Mouse (Mus musculus): ENCODE measurements around the gene Col8a2. TPM values are rescaled to one million over a fixed set of nuclear protein-coding genes. Genes with fewer than 3 reads are reported as not detected.

Col8a2 gene
- total and polyA plus RNA-seq, 3 experiments: not detected

- Histone ChIP-seq H3K36me3 (replicated peaks in 1 of 2; ENCODE audit: control insufficient read depth in 1 of 2, insufficient read depth in 1 of 2, low read length in 1 of 2) (peaks cover 0 to 9% of the 10 kb centered on the region in 2 experiments), H3K27me3 (replicated peaks) (no peaks in the 10 kb centered on the region), H3K27ac (ENCODE audit: insufficient read depth, low read depth) (no peak overlapping the region), H3K9me3 (replicated peaks; ENCODE audit: low read length) (no peaks in the 10 kb centered on the region), H3K4me1 (ENCODE audit: control insufficient read depth in 1 of 2, insufficient read depth in 2 of 2) (peaks cover 0 to 15% of the 10 kb centered on the region in 2 experiments; a peak in 3 of 4 replicates), H3K79me2 (replicated peaks; ENCODE audit: control insufficient read depth, extremely low read depth, insufficient read depth, poor library complexity, severe bottlenecking) (peaks cover 2% of the 10 kb centered on the region; the same call in 1 of the 2 replicates), H3K4me3 (replicated peaks in 1 of 3; ENCODE audit: low read depth in 2 of 3, low read length in 2 of 3, poor library complexity in 1 of 3) (no peak overlapping the region), H3K9ac (ENCODE audit: insufficient read depth, low read depth) (no peak overlapping the region), H3K4me2 (ENCODE audit: insufficient read depth, low read depth, poor library complexity, severe bottlenecking) (no peak overlapping the region)
- in situ Hi-C loops (cut with MboI; ENCODE audit: low pct_ligation_motif_present, low pct_unique_long_range_greater_than_20kb, low sequenced_read_pairs): loop anchor here (5.0 kb wide), 1 partner anchor 216 kb away; no protein-coding TSS in a partner anchor
- no peak for DNase-seq (ENCODE audit: extremely low read depth)
- dilution Hi-C loops (cut with MboI; ENCODE audit: extremely low pct_ligation_motif_present, extremely low pct_unique_long_range_greater_than_20kb, low sequenced_read_pairs): no loop called here
- TF ChIP-seq GABPA (IDR thresholded peaks at IDR 0.05; ENCODE audit: insufficient replicate concordance, low read depth, low read length) (no peak), MXI1 (IDR thresholded peaks at IDR 0.05; ENCODE audit: low read depth, low read length) (no peak), NELFE (IDR thresholded peaks at IDR 0.05; ENCODE audit: low read depth, low read length) (no peak), MEF2A (IDR thresholded peaks at IDR 0.05; ENCODE audit: borderline replicate concordance, low read depth, low read length) (no peak), USF2 (conservative IDR thresholded peaks at IDR 0.05; ENCODE audit: low read depth, low read length) (no peak), UBTF (IDR thresholded peaks at IDR 0.05; ENCODE audit: low read depth, low read length) (no peak), ZNF384 (IDR thresholded peaks at IDR 0.05; ENCODE audit: low read depth, low read length) (no peak), KAT2A (IDR thresholded peaks at IDR 0.05; ENCODE audit: insufficient replicate concordance, low read length) (no peak), EP300 (IDR thresholded peaks at IDR 0.05; ENCODE audit: low read length) (no peak), JUN (IDR thresholded peaks at IDR 0.05; ENCODE audit: insufficient read depth, low read depth, low read length) (no peak), USF1 (IDR thresholded peaks at IDR 0.05; ENCODE audit: low read depth, low read length) (no peak), CHD1 (IDR thresholded peaks at IDR 0.05; ENCODE audit: low read depth, low read length) (no peak), CTCF (conservative IDR thresholded peaks at IDR 0.05 in 1 of 2, IDR thresholded peaks at IDR 0.05 in 1 of 2; ENCODE audit: low read depth in 2 of 2, low read length in 2 of 2) (no peak)
These were observed 39.4 kb downstream of the Col8a2 start for GRCm38 (mm10) chr4:126326036-126326435.

GRCm38 (mm10) chr4:126330295-126330694 is 43.7 kb downstream of the Col8a2 start:
- H3K4me2 ChIP-seq (ENCODE audit: insufficient read depth, low read depth, poor library complexity, severe bottlenecking): no peak overlapping the region
- no peaks in the 10 kb centered on the region for H3K27me3 ChIP-seq (replicated peaks)
- H3K27ac ChIP-seq (ENCODE audit: insufficient read depth, low read depth): no peak overlapping the region
- dilution Hi-C loops (cut with MboI; ENCODE audit: extremely low pct_ligation_motif_present, extremely low pct_unique_long_range_greater_than_20kb, low sequenced_read_pairs) (no loop called here), in situ Hi-C loops (cut with MboI; ENCODE audit: low pct_ligation_motif_present, low pct_unique_long_range_greater_than_20kb, low sequenced_read_pairs) (loop anchor here (10.0 kb wide), 1 partner anchor 135 kb away; the partner anchor contains the start of gene Ago1)
- H3K4me1 ChIP-seq (ENCODE audit: control insufficient read depth in 1 of 2, insufficient read depth in 2 of 2): peaks cover 0 to 24% of the 10 kb centered on the region in 2 experiments; a peak in 2 of 4 replicates
- no peaks in the 10 kb centered on the region for H3K9me3 ChIP-seq (replicated peaks; ENCODE audit: low read length)
- H3K79me2 ChIP-seq (replicated peaks; ENCODE audit: control insufficient read depth, extremely low read depth, insufficient read depth, poor library complexity, severe bottlenecking): no peaks in the 10 kb centered on the region
- DNase-seq (ENCODE audit: extremely low read depth): no peak
- peaks cover 0 to 14% of the 10 kb centered on the region in 2 experiments for H3K36me3 ChIP-seq (replicated peaks in 1 of 2; ENCODE audit: control insufficient read depth in 1 of 2, insufficient read depth in 1 of 2, low read length in 1 of 2)
- H3K9ac ChIP-seq (ENCODE audit: insufficient read depth, low read depth): no peak overlapping the region
- no peak for TF ChIP-seq TBP (conservative IDR thresholded peaks at IDR 0.05; ENCODE audit: low read depth, low read length)
- TF ChIP-seq RAD21 (IDR thresholded peaks at IDR 0.05; ENCODE audit: low read depth, low read length): no peak
- TF ChIP-seq MEF2A (IDR thresholded peaks at IDR 0.05; ENCODE audit: borderline replicate concordance, low read depth, low read length): no peak
- no peak for TF ChIP-seq JUND (conservative IDR thresholded peaks at IDR 0.05; ENCODE audit: low read depth, low read length)
- no peak overlapping the region for H3K4me3 ChIP-seq (replicated peaks in 1 of 3; ENCODE audit: low read depth in 2 of 3, low read length in 2 of 3, poor library complexity in 1 of 3)

Data from CH12.LX (cell line).